Mouse (Mus musculus): ENCODE measurements around the gene Hk2. TPM values are rescaled to one million over a fixed set of nuclear protein-coding genes. Genes with fewer than 3 reads are reported as not detected.

The Hk2 gene
- 25.4 TPM in 2 replicates for polyA plus RNA-seq (2015; fragmentation: Nextera tagmentation; extraction: Ambion mirVana)

DNA sequence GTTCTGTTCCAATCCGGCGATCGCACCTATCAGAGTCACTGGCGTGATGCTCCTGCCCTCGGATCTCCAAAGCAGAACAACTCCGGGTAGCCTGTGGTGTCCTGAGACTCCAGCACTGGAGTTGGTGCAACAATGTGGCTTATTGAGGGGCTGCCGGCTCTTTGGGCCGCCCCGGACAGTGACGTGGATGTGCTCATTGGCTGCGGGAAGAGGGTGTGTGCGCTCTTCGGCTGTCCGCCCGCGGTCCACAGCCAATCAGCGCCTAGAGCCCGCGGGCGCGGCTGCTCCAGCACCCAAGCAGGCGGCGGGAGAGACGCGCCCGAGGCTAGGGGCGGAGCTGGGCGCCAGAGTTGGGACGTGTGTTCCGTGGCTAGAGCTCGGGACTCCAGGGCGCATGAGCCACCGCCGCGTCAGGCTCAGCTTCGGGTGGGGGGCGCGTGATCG lies at the start of gene Hk2:
Gene Hk2 (minus strand): TSS at position 134 of the 444 bp plus-strand sequence.
- Histone ChIP-seq H3K27ac (peak within 1 kb of the TSS; percentile 82), H3K4me3 (peak within 1 kb of the TSS; percentile 65), H3K9ac (peak within 1 kb of the TSS; percentile 47), H3K4me2 (peak within 1 kb of the TSS; percentile 94), H3K9me3 (no peaks in the 10 kb centered on the region), H3K36me3 (no peaks in the 10 kb centered on the region), H3K4me1 (peaks cover 25% of the 10 kb centered on the region), H3K27me3 (no peaks in the 10 kb centered on the region)
- peak; percentile 95 for ATAC-seq (ENCODE audit: insufficient number of reproducible peaks, low FRiP score, low TSS enrichment, low read depth)
- WGBS: 0% methylated on average over 39 of the region's 39 CpGs

DNA sequence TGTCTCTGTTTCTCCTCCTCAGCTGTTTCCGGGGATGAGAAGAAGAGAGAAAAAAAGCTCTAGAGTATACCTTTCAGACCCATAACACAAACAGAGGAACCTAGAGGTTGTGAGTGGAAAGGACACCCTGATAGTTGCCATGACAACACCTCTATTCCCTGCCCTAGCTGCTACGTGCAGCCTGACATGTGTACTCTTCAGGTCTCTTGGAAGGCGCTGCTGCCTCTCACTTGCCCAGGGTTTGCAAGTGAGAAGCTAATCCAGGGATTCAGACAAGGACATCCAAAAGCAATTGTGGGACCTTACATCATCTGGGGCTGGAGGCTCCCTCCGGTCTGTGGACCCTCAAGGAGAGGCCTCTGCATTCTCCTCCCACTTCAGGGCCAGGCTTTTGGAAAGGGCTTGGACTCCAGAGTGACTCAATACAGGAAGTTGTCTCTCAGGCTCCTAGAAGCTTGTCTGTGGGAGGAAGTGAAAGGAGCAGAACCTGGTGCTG lies 47.6 kb upstream of the Hk2 start:
- Histone ChIP-seq H3K36me3 (no peaks in the 10 kb centered on the region), H3K9me3 (no peaks in the 10 kb centered on the region), H3K4me1 (no peaks in the 10 kb centered on the region), H3K27ac (no peak overlapping the region), H3K4me2 (no peak overlapping the region), H3K9ac (no peak overlapping the region), H3K4me3 (no peak overlapping the region), H3K27me3 (no peaks in the 10 kb centered on the region)
- no peak for ATAC-seq (ENCODE audit: insufficient number of reproducible peaks, low FRiP score, low TSS enrichment, low read depth)
- WGBS: 57% methylated on average over 4 of the region's 4 CpGs

DNA sequence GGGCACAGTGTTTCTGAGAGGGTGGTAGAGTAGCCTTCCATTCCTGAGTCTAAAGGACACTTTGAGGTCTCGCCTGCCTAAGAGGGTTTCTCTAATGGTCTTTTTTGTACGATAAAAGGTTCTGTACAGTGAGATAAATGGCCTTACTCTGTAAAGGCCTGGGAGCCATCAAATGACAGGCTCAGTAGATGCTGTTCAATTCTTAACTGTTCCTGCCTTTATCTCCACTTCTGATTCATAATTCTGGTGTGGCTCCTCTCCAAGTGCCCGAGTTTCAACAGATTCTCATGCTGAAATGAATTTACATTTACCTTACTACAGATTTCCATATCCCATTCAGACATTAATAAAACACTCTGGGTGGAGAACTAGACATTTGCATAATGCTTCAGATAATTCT lies 46.5 kb upstream of the Hk2 start:
- Histone ChIP-seq H3K36me3 (no peaks in the 10 kb centered on the region), H3K9me3 (no peaks in the 10 kb centered on the region), H3K4me2 (no peak overlapping the region), H3K27me3 (no peaks in the 10 kb centered on the region), H3K4me3 (no peak overlapping the region), H3K4me1 (no peaks in the 10 kb centered on the region), H3K27ac (no peak overlapping the region), H3K9ac (no peak overlapping the region)
- WGBS: 69% methylated on average over 3 of the region's 3 CpGs
- ATAC-seq (ENCODE audit: insufficient number of reproducible peaks, low FRiP score, low TSS enrichment, low read depth): no peak

DNA sequence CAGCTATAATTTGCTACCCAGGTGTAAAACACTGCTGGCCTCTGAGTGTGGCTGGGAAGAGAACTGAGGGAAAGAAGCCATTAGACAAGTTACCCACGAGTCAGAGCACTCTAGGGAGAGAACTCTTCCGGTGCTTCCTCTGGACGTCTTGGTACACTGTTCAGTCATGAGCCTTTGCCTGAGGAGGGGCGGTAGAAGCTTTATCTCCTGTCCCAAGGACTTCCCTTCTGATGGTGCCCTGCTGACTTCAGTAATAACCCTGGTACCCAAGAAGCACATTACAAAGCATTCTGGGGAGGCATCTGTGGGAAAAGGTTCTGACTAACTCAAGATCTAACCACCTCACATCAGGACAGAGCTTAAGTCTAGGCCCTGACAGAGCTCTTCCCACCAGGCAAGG lies 40.6 kb upstream of the Hk2 start:
- Histone ChIP-seq H3K4me2 (no peak overlapping the region), H3K9ac (no peak overlapping the region), H3K27me3 (no peaks in the 10 kb centered on the region), H3K36me3 (no peaks in the 10 kb centered on the region), H3K4me3 (no peak overlapping the region), H3K9me3 (no peaks in the 10 kb centered on the region), H3K4me1 (no peaks in the 10 kb centered on the region), H3K27ac (no peak overlapping the region)
- 66% methylated on average over 4 of the region's 4 CpGs for WGBS
- no peak for ATAC-seq (ENCODE audit: insufficient number of reproducible peaks, low FRiP score, low TSS enrichment, low read depth)

DNA sequence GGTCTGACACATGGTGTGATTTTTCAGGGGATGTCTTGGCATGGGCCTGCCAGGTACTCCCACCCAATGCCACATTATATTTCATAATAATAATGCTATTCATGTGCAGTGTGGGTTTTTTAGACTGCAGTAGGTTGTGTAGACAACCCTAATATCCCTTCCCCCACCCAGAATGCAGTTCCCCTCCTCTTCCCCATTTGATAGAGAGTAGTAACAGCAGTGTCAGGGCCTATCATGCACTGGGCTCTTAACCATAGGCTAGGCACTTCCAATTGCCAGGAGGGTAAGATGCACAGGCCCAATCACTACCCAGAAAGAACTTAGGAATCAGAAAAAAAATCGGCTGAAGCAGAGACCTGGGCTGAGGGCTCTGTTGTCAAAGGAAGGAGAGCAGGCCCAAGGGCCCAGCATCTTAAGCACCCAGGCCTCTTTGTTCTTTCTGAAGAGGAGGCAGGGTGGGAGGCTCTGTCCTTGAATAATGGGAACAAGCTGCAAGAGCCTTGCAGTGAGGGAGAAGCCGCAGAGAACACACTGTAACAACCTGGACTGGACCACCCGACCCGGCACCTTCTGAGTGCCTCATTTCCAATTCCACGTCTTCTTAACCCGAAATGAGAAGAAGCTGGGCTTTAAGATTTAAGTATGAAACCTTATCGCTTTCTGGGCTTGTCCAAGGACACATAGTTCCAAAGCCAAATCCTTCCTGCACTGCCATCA lies 33.9 kb upstream of the Hk2 start:
- Histone ChIP-seq H3K9me3 (no peaks in the 10 kb centered on the region), H3K4me1 (no peaks in the 10 kb centered on the region), H3K27ac (no peak overlapping the region), H3K27me3 (no peaks in the 10 kb centered on the region), H3K36me3 (no peaks in the 10 kb centered on the region), H3K4me2 (no peak overlapping the region), H3K9ac (no peak overlapping the region), H3K4me3 (no peak overlapping the region)
- no peak for ATAC-seq (ENCODE audit: insufficient number of reproducible peaks, low FRiP score, low TSS enrichment, low read depth)
- WGBS: 81% methylated on average over 7 of the region's 7 CpGs

DNA sequence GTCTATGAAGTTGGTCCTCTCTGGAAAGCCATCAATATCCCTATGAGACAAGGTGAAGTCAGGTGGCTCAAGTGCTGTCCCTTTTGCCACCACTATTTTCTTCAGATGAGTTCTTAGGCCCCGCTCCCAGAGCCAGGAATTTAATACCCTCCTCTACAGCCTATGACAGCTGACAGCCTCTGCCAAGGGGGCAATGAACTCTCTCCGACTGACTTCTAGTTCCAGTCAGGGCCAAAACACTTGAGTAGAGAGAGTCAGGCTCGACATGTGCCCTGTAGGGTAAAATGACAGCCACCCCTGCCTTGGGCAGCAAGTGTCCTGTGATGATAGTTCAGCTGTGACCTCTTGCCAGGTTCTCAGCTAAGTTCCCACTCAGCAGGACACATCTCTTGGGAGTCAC lies 32.7 kb upstream of the Hk2 start:
- Histone ChIP-seq H3K36me3 (no peaks in the 10 kb centered on the region), H3K9ac (no peak overlapping the region), H3K4me3 (no peak overlapping the region), H3K27me3 (no peaks in the 10 kb centered on the region), H3K9me3 (no peaks in the 10 kb centered on the region), H3K27ac (no peak overlapping the region), H3K4me2 (no peak overlapping the region), H3K4me1 (no peaks in the 10 kb centered on the region)
- WGBS: 67% methylated on average over 3 of the region's 3 CpGs
- ATAC-seq (ENCODE audit: insufficient number of reproducible peaks, low FRiP score, low TSS enrichment, low read depth): no peak

DNA sequence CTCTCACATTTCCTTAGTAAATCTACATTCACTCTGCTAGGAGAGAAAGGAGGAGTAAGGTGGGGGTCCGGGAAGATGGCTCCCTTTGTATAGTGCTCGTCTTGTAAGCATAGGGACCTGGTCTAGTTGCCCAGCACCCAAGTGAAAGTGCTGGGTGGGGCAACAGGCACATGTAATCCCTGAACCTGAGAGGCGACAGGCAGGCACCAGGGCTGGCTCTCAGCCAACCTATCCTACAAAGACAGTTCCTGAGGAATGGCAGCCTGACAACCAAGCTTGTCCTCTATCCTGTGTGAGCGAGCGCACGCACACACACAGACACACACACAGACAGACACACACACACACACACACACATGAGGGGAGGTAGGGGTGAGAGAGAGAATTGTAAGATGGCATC lies 32.2 kb upstream of the Hk2 start:
- H3K9ac ChIP-seq: no peak overlapping the region
- no peak overlapping the region for H3K27ac ChIP-seq
- no peaks in the 10 kb centered on the region for H3K4me1 ChIP-seq
- 0 out of 2 replicates have a peak, but pooled peaks have one; percentile 55 for ATAC-seq (ENCODE audit: insufficient number of reproducible peaks, low FRiP score, low TSS enrichment, low read depth)
- H3K27me3 ChIP-seq: no peaks in the 10 kb centered on the region
- 65% methylated on average over 6 of the region's 6 CpGs for WGBS
- H3K4me3 ChIP-seq: no peak overlapping the region
- H3K9me3 ChIP-seq: no peaks in the 10 kb centered on the region
- H3K36me3 ChIP-seq: no peaks in the 10 kb centered on the region
- H3K4me2 ChIP-seq: no peak overlapping the region

DNA sequence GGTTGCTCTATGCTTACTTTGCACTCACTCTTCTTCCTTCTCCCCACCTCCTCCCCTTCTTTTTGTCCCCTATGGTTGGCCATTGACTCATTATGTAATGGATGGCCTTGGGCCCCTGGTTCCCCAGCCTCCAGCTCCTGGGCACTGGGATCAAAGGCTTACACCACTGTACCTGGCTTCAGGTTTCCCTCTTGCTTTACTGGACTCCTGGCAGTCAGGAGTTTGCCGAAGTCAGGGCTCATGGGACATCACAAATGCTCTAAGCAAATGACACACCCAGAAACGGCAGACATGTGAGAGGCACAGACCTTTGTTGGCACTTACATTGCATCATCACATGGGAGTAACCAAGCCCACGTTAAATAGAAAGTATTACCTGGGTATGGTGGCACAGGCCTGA lies 31.6 kb upstream of the Hk2 start:
- H3K9me3 ChIP-seq: no peaks in the 10 kb centered on the region
- ATAC-seq (ENCODE audit: insufficient number of reproducible peaks, low FRiP score, low TSS enrichment, low read depth): no peak
- WGBS: 55% methylated on average over 3 of the region's 3 CpGs

DNA sequence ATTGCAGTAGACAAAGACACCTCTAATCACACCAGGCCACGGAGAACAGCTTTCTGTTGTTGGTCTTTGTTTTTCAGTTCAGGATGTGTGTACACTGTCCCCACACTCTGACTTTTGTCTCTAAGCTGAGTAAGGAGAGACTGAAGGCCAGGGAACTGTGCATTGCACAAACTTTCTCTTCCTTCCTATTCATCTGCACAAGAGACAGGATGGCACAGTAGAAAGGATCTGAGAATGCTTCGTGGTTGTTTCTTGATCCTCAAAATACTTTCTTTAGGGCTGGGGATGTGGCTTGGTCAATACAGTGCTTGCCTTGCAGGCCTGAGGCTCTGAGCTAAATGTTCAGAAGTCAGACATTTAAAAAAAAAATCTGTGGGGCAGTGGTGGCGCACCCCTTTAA lies 30.7 kb upstream of the Hk2 start:
- Histone ChIP-seq H3K9me3 (no peaks in the 10 kb centered on the region), H3K9ac (no peak overlapping the region), H3K27me3 (no peaks in the 10 kb centered on the region), H3K4me2 (no peak overlapping the region), H3K4me3 (no peak overlapping the region), H3K27ac (no peak overlapping the region), H3K4me1 (no peaks in the 10 kb centered on the region), H3K36me3 (no peaks in the 10 kb centered on the region)
- no peak for ATAC-seq (ENCODE audit: insufficient number of reproducible peaks, low FRiP score, low TSS enrichment, low read depth)
- WGBS: 77% methylated on average over 3 of the region's 3 CpGs

More for the DNA sequence above, 31.6 kb upstream of the Hk2 start:
- Histone ChIP-seq H3K4me3 (no peak overlapping the region), H3K4me2 (no peak overlapping the region), H3K27me3 (no peaks in the 10 kb centered on the region), H3K27ac (no peak overlapping the region), H3K9ac (no peak overlapping the region), H3K36me3 (no peaks in the 10 kb centered on the region), H3K4me1 (no peaks in the 10 kb centered on the region)

DNA sequence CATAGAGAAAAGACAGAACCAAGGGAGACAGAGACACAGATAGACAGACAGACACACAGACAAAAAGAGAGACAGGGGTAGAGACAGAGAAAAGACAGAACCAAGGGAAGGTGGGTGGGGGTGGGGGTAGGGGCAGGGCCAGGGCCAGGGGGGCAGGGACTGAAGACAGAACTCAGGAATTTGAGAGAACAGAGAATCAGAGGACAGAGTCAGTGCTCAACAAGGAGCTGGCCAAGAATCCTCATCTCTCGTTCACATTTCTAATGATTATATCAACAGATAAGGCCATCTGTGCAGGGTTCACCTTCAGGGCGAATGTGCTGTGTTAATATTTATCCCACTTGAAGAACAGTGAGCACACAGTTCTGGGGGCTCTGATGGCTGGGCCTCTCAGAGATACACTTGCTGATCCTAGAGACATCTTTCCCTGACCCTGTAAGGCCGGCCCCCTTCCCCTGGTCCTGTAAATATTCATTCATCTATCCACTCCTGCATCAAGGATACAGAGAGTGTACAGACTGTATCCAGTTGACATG lies 24.0 kb upstream of the Hk2 start:
- H3K4me3 ChIP-seq: no peak overlapping the region
- H3K27ac ChIP-seq: no peak overlapping the region
- no peak overlapping the region for H3K9ac ChIP-seq
- no peaks in the 10 kb centered on the region for H3K27me3 ChIP-seq
- WGBS: 61% methylated on average over 3 of the region's 3 CpGs
- no peaks in the 10 kb centered on the region for H3K36me3 ChIP-seq
- H3K4me2 ChIP-seq: no peak overlapping the region
- H3K4me1 ChIP-seq: no peaks in the 10 kb centered on the region
- no peak for ATAC-seq (ENCODE audit: insufficient number of reproducible peaks, low FRiP score, low TSS enrichment, low read depth)
- H3K9me3 ChIP-seq: no peaks in the 10 kb centered on the region

DNA sequence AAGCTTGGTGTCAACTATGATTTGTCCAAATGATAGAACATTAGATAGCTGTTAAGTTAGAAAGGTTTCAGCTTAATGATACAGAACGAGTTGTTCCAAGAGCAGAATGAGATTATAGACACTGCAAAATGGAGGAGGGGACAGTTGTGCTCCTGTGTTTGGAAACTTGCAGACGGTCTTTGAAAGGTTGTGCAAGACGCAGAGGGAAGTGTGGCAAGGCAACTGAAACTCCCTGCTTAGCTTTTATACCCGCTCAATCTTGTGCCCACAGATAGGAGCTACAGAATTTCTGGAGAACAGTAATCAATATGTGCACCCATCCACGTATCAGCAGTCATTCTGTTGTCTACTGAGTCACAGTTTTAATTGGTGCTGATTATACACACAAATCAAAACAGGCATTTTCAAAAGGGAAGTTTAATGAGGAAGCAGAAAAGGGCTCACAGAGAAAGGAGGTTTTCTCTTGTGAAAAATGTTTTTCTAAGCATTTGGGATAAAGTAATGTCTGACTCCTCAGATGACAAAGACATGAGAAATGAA lies 23.1 kb upstream of the Hk2 start:
- no peaks in the 10 kb centered on the region for H3K27me3 ChIP-seq
- H3K9ac ChIP-seq: no peak overlapping the region
- no peak for ATAC-seq (ENCODE audit: insufficient number of reproducible peaks, low FRiP score, low TSS enrichment, low read depth)
- H3K9me3 ChIP-seq: no peaks in the 10 kb centered on the region
- no peaks in the 10 kb centered on the region for H3K4me1 ChIP-seq
- H3K4me3 ChIP-seq: no peak overlapping the region
- H3K36me3 ChIP-seq: no peaks in the 10 kb centered on the region
- 57% methylated on average over 5 of the region's 5 CpGs for WGBS
- no peak overlapping the region for H3K4me2 ChIP-seq
- no peak overlapping the region for H3K27ac ChIP-seq

DNA sequence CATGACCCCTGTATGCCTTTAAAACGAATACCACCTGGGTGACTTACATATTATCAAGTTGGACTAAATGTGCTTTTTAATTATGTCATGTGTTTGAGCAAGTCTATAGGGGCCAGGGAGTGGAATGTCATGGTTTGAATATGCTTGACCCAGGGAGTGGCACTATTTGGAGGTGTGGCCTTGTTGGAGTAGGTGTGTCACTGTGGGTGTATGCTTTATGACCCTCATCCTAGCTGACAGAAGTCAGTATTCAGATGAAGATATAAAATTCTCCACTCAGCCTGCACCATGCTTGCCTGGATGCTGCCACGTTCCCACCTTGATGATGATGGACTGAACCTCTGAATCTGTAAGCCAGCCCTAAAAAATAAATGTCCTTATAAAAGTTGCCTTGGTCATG lies 16.6 kb upstream of the Hk2 start:
- Histone ChIP-seq H3K4me3 (no peak overlapping the region), H3K9me3 (no peaks in the 10 kb centered on the region), H3K36me3 (no peaks in the 10 kb centered on the region), H3K9ac (no peak overlapping the region), H3K4me1 (no peaks in the 10 kb centered on the region), H3K27ac (no peak overlapping the region), H3K27me3 (no peaks in the 10 kb centered on the region), H3K4me2 (no peak overlapping the region)
- WGBS: 85% methylated on average over 2 of the region's 2 CpGs
- no peak for ATAC-seq (ENCODE audit: insufficient number of reproducible peaks, low FRiP score, low TSS enrichment, low read depth)
